Mouse (Mus musculus) gastrocnemius, postnatal 10 days (tissue): Measurements from ENCODE around the gene Tmem89. TPM values are rescaled to one million over a fixed set of nuclear protein-coding genes. Genes with fewer than 3 reads are reported as not detected.
A peak's percentile ranks its signal among the peaks of the same experiment; 100 is the strongest.

Source experiments
- DNase-seq: peaks from one replicate; pipeline ENCODE4 v3.0.0; 2021; ENCODE audit warnings: mixed read lengths
- long read RNA-seq, 2 experiments: library from polyadenylated mRNA; stranded (forward); transcript quantifications; one replicate each; pipeline ENCODE4 v2.0.0; 2021
- total RNA-seq, 2 experiments: library from RNA; stranded (reverse); gene quantifications; 2 replicates each; pipeline ENCODE4 v1.2.3; 2021

Tmem89 gene
- total RNA-seq, result not detected
- long read RNA-seq, experiment 1, result 0 reads
- long read RNA-seq, experiment 2, result 0 reads

GRCm38 (mm10) chr9:108914491-108914890 lies at the start of gene Tmem89:
TSS of gene Tmem89 (plus strand) at chr9:108914619.
- DNase-seq, result no peak

- no peak for DNase-seq
These were observed 2.1 kb upstream of the Tmem89 start for GRCm38 (mm10) chr9:108912308-108912707.

GRCm38 (mm10) chr9:108913161-108913560 lies 1.3 kb upstream of the Tmem89 start:
- DNase-seq, result no peak

- DNase-seq, result no peak
These were observed 798 bp upstream of the Tmem89 start for GRCm38 (mm10) chr9:108913621-108914020.

- no peak for DNase-seq
These were observed 11.5 kb downstream of the Tmem89 start for GRCm38 (mm10) chr9:108925897-108926296.

GRCm38 (mm10) chr9:108928424-108928823 lies 14.0 kb downstream of the Tmem89 start:
- no peak for DNase-seq

GRCm38 (mm10) chr9:108935991-108936390 lies 21.6 kb downstream of the Tmem89 start:
- no peak for DNase-seq

GRCm38 (mm10) chr9:108936418-108937364 lies 22.3 kb downstream of the Tmem89 start, which contains the start of gene Uqcrc1:
TSS of gene Uqcrc1 (plus strand) at chr9:108936633.
- peak; percentile 97 for DNase-seq

- DNase-seq, result no peak
These were observed 30.7 kb downstream of the Tmem89 start for GRCm38 (mm10) chr9:108945111-108945510.

GRCm38 (mm10) chr9:108945608-108946007 lies 31.2 kb downstream of the Tmem89 start:
- no peak for DNase-seq

- DNase-seq, result peak; percentile 64
These were observed 35.0 kb downstream of the Tmem89 start for GRCm38 (mm10) chr9:108949231-108949966.

GRCm38 (mm10) chr9:108949967-108950728 lies 35.7 kb downstream of the Tmem89 start:
- peak; percentile 9 for DNase-seq

GRCm38 (mm10) chr9:108953081-108953636 lies 38.7 kb downstream of the Tmem89 start, which contains the start of gene Col7a1:
TSS of gene Col7a1 (plus strand) at chr9:108953586.
- DNase-seq, result no peak

- no peak for DNase-seq
These were observed 40.8 kb downstream of the Tmem89 start for GRCm38 (mm10) chr9:108955241-108955640.

- DNase-seq, result no peak
These were observed 41.4 kb downstream of the Tmem89 start for GRCm38 (mm10) chr9:108955846-108956245.

GRCm38 (mm10) chr9:108963577-108963976 lies 49.2 kb downstream of the Tmem89 start:
- DNase-seq, result no peak

GRCm38 (mm10) chr9:108964338-108964737 lies 49.9 kb downstream of the Tmem89 start:
- no peak for DNase-seq
